Mouse (Mus musculus): ENCODE measurements around the gene Gm17490. TPM values are rescaled to one million over a fixed set of nuclear protein-coding genes. Genes with fewer than 3 reads are reported as not detected.

The Gm17490 gene
- polyA plus RNA-seq, 1 experiment from 2014 or later: not detected

DNA sequence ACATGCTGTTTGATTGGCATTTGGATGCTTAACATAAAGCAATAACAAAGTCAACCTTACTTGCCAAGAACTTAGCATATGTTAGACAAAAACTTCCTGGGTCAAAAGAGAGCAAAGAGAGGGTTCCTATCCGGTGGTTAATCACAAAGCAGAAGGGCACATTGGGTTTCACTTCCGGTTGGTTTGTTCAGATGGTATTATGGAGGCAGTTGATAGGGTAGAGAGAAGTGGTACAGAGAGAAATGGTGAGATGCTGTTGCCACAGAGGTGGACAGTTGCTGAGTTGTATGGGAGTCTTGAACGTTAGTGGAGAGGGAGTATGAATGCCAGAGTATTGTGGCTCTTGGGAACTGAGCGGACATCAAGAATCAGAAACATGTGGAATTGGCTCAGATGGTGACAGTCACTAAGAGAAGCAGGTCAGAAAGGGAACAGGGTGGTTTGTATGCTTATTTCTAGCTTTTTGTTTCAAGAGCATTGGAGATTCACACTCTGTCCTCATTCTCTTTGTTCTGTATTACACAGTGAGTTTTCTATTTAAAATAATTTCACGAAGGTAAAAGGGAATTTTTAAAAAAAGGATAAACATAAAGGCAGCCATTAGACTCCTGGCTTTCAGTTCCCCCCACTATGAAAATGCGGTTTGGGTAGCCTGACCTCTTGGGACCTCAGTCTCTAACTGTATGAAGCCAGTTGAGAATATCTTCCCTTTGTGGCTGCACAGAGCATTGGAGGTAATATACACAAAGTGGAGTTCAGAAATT lies 36.3 kb upstream of the Gm17490 start:
- no peak for TF ChIP-seq CTCF (IDR thresholded peaks at IDR 0.05; ENCODE audit: low read depth)
- H3K4me3 ChIP-seq (replicated peaks; ENCODE audit: low read depth, low read length): no peak overlapping the region
- 85% methylated on average over 6 of the region's 6 CpGs for WGBS

DNA sequence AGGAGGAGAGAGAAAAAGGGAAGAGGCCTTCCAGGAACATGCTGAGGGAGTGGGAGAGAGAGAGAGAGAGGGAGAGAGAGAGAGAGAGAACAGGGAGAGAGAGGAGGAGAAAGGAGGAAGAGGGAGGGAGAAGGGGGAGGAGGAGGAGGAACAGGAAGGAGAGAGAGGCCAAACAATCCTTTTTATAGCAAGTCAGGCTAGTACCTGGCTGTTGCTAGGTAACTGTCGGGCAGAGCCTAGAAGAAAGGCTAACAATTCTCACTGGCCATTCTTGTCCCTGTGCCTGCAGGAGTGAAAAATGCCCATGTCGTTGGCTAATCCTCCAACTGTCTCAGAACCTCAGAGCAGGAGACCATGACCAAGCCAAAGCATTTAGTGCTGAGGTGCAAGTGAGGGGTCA lies 33.2 kb upstream of the Gm17490 start:
- no peak overlapping the region for H3K27ac ChIP-seq
- no peaks in the 10 kb centered on the region for H3K36me3 ChIP-seq (ENCODE audit: insufficient read depth, low read length)
- TF ChIP-seq CTCF (IDR thresholded peaks at IDR 0.05; ENCODE audit: low read depth): no peak
- no peaks in the 10 kb centered on the region for H3K4me1 ChIP-seq (replicated peaks; ENCODE audit: insufficient read depth, low read length)
- 12% methylated on average over 2 of the region's 2 CpGs for WGBS
- no peaks in the 10 kb centered on the region for H3K27me3 ChIP-seq (ENCODE audit: insufficient read depth, low read length)
- DNase-seq (ENCODE audit: low spot score) (no peak), ATAC-seq (replicated peaks; ENCODE audit: low FRiP score, low read depth) (no peak)
- no peak overlapping the region for H3K4me2 ChIP-seq (ENCODE audit: low read length)
- H3K9ac ChIP-seq (ENCODE audit: low read depth, low read length): no peak overlapping the region
- H3K9me3 ChIP-seq (replicated peaks; ENCODE audit: low read length): no peaks in the 10 kb centered on the region
- H3K4me3 ChIP-seq (replicated peaks; ENCODE audit: low read depth, low read length): no peak overlapping the region

More for the DNA sequence above, 36.3 kb upstream of the Gm17490 start:
- Histone ChIP-seq H3K4me2 (ENCODE audit: low read length) (no peak overlapping the region), H3K9me3 (replicated peaks; ENCODE audit: low read length) (no peaks in the 10 kb centered on the region), H3K4me1 (replicated peaks; ENCODE audit: insufficient read depth, low read length) (no peaks in the 10 kb centered on the region), H3K9ac (ENCODE audit: low read depth, low read length) (no peak overlapping the region), H3K36me3 (ENCODE audit: insufficient read depth, low read length) (no peaks in the 10 kb centered on the region), H3K27me3 (ENCODE audit: insufficient read depth, low read length) (no peaks in the 10 kb centered on the region), H3K27ac (no peak overlapping the region)
- DNase-seq (ENCODE audit: low spot score): no peak
- no peak for ATAC-seq (replicated peaks; ENCODE audit: low FRiP score, low read depth)

DNA sequence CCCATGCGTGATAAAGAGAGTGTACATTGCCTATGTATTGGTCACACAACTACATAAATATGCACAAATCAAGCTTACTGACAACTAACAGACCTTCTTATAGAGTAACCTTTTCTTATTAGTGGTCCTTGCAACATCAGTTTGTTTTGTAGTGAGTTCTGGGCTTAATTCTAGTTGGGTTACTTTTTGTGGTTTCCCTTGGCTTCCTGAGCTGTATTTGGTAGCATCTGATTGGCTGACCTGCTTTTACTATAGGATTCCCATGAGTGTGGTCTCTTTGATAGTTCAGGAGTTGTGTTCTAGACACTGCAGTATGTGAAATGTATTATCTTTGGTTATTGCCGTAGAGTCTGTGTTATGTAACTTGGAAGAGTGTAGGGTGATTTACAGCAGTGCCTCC lies 31.5 kb upstream of the Gm17490 start:
- H3K4me3 ChIP-seq (replicated peaks; ENCODE audit: low read depth, low read length): no peak overlapping the region
- no peaks in the 10 kb centered on the region for H3K4me1 ChIP-seq (replicated peaks; ENCODE audit: insufficient read depth, low read length)
- no peaks in the 10 kb centered on the region for H3K36me3 ChIP-seq (ENCODE audit: insufficient read depth, low read length)
- H3K4me2 ChIP-seq (ENCODE audit: low read length): no peak overlapping the region
- no peaks in the 10 kb centered on the region for H3K9me3 ChIP-seq (replicated peaks; ENCODE audit: low read length)
- DNase-seq (ENCODE audit: low spot score) (no peak), ATAC-seq (replicated peaks; ENCODE audit: low FRiP score, low read depth) (no peak)
- no peak overlapping the region for H3K27ac ChIP-seq
- 95% methylated on average over 2 of the region's 2 CpGs for WGBS
- no peak for TF ChIP-seq CTCF (IDR thresholded peaks at IDR 0.05; ENCODE audit: low read depth)
- H3K27me3 ChIP-seq (ENCODE audit: insufficient read depth, low read length): no peaks in the 10 kb centered on the region
- H3K9ac ChIP-seq (ENCODE audit: low read depth, low read length): no peak overlapping the region

DNA sequence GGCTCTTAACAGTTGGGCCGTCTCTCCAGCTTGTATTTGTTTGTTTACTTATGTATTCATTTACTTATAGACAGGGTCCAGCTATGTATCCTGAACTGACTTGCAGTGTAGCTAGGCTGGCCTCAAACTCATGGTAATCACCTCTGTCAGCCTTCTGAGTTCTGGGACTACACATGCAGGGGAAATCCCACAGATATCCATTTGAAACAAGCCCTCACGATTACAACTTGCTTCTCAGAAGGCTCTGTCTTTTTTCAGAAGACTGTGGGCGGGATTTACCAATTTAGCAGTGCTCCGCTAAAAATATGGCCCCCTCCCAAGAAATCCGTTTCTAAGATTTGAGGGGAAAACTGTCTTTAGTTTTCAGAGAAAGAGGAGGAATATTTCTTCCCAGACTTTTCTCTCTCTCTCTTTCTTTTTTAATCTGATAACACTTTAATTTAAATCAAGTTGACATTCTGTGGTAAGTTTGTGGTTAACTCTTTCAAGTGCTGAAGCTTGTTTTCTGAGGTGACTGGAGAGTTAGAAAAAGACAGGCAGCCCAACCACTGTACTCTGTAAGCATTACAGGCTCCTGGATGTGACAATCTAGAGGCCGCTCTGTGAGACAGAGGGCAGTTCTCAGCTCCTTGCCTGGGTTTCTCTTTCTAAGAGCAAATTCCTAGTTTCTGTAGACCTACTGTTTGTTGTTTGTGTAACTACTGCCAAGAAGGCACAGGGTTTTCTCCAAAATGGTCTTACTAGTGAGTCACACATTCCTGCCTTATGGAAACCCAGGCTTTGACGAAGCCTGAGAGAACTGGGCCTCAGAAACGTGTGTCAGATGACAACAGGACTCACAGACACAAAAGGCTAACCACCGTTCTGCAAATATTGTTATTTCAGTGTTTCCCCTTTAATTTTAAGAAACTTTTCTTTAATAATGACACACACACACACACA lies 29.2 kb upstream of the Gm17490 start:
- Histone ChIP-seq H3K27me3 (ENCODE audit: insufficient read depth, low read length) (no peaks in the 10 kb centered on the region), H3K4me2 (ENCODE audit: low read length) (no peak overlapping the region), H3K4me1 (replicated peaks; ENCODE audit: insufficient read depth, low read length) (no peaks in the 10 kb centered on the region), H3K27ac (no peak overlapping the region), H3K36me3 (ENCODE audit: insufficient read depth, low read length) (no peaks in the 10 kb centered on the region), H3K4me3 (replicated peaks; ENCODE audit: low read depth, low read length) (no peak overlapping the region), H3K9ac (ENCODE audit: low read depth, low read length) (no peak overlapping the region), H3K9me3 (replicated peaks; ENCODE audit: low read length) (no peaks in the 10 kb centered on the region)
- DNase-seq (ENCODE audit: low spot score) (no peak), ATAC-seq (replicated peaks; ENCODE audit: low FRiP score, low read depth) (no peak)
- 57% methylated on average over 9 of the region's 9 CpGs for WGBS
- TF ChIP-seq CTCF (IDR thresholded peaks at IDR 0.05; ENCODE audit: low read depth): no peak

DNA sequence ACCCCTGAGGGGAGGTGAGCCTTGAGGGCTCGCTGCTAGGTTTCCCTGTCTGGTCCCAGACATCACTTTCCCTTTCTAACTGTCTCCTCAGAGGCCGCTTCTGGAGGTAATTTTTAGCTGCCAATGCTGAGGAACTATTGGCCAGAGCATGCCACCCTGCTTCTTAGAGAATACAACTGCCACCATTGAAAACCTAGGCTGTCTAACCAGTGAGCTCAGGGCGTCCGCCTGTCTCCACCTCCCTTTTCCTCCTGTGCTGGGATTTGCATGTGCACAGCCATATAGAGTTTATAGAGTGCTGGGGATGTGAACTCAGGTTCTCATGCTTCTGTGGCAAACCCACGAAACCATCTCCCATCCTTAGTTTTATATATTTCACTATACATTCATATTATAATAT lies 27.7 kb upstream of the Gm17490 start:
- no peak overlapping the region for H3K9ac ChIP-seq (ENCODE audit: low read depth, low read length)
- no peaks in the 10 kb centered on the region for H3K27me3 ChIP-seq (ENCODE audit: insufficient read depth, low read length)
- no peak overlapping the region for H3K27ac ChIP-seq
- 85% methylated on average over 5 of the region's 5 CpGs for WGBS
- no peaks in the 10 kb centered on the region for H3K9me3 ChIP-seq (replicated peaks; ENCODE audit: low read length)
- no peak overlapping the region for H3K4me3 ChIP-seq (replicated peaks; ENCODE audit: low read depth, low read length)
- no peak for TF ChIP-seq CTCF (IDR thresholded peaks at IDR 0.05; ENCODE audit: low read depth)
- H3K4me2 ChIP-seq (ENCODE audit: low read length): no peak overlapping the region
- H3K4me1 ChIP-seq (replicated peaks; ENCODE audit: insufficient read depth, low read length): no peaks in the 10 kb centered on the region
- DNase-seq (ENCODE audit: low spot score) (no peak), ATAC-seq (replicated peaks; ENCODE audit: low FRiP score, low read depth) (no peak)
- H3K36me3 ChIP-seq (ENCODE audit: insufficient read depth, low read length): no peaks in the 10 kb centered on the region

DNA sequence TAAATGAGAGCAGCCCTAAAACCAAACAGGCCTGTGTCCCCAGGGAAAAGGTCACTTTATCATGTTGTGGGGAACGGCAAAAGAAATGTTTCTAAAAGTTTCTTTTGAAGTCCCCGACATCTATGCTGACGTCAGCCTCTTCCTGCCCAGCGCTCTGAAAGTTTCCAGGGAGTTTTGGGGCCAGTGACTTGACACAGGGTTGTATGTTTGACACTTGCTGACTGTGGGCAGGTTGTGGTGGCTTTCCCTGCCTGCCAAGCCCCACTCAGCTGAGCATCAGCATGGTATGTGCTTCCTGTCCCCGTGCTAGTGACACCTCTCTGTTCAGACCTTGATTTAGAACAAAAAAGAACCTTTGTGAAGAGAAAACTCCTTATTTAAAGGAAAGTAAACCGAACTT lies 27.3 kb upstream of the Gm17490 start:
- no peak overlapping the region for H3K4me2 ChIP-seq (ENCODE audit: low read length)
- H3K4me3 ChIP-seq (replicated peaks; ENCODE audit: low read depth, low read length): no peak overlapping the region
- no peaks in the 10 kb centered on the region for H3K36me3 ChIP-seq (ENCODE audit: insufficient read depth, low read length)
- 45% methylated on average over 6 of the region's 6 CpGs for WGBS
- H3K9ac ChIP-seq (ENCODE audit: low read depth, low read length): no peak overlapping the region
- H3K27ac ChIP-seq: no peak overlapping the region
- no peaks in the 10 kb centered on the region for H3K4me1 ChIP-seq (replicated peaks; ENCODE audit: insufficient read depth, low read length)
- no peak for TF ChIP-seq CTCF (IDR thresholded peaks at IDR 0.05; ENCODE audit: low read depth)
- no peak for DNase-seq (ENCODE audit: low spot score)
- no peaks in the 10 kb centered on the region for H3K27me3 ChIP-seq (ENCODE audit: insufficient read depth, low read length)
- H3K9me3 ChIP-seq (replicated peaks; ENCODE audit: low read length): no peaks in the 10 kb centered on the region
- ATAC-seq (replicated peaks; ENCODE audit: low FRiP score, low read depth): no peak
